Mouse (Mus musculus): Measurements from ENCODE around the gene Olfr728. TPM values are rescaled to one million over a fixed set of nuclear protein-coding genes. Genes with fewer than 3 reads are reported as not detected.

Olfr728 gene
- total RNA-seq (2014; fragmentation: Nextera tagmentation): not detected in 2 replicates
- 0.22 and 0.23 TPM in 2 replicates for total RNA-seq (2017)
- not detected in 2 replicates for polyA plus RNA-seq (2012)

DNA sequence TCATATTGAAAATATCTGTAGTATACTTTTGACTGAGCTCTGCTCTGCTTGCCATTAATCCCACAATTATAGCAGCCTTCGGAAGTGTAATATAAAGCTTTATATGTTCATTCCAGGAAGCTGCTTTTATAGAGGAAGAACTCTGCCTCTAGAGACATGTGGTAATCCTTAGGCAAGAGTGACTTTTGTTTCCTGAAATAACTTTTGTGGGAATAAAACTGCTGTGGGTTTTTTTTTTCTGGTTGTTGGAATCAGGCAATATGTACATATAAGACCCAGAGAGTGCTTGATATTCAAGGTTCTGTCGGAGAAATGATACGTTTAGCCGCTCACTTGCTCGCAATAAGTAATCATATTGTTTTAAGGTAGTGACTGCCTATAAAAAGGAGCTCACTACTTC, at the start of gene Olfr728:
Olfr728 (minus strand) TSS at position 101 of the 400 bp plus-strand sequence.
- no peaks in the 10 kb centered on the region for H3K9me3 ChIP-seq (replicated peaks)
- DNase-seq (ENCODE audit: low spot score): no peak
- no peaks in the 10 kb centered on the region for H3K36me3 ChIP-seq (replicated peaks)
- no peaks in the 10 kb centered on the region for H3K4me1 ChIP-seq (ENCODE audit: insufficient read depth, low read depth, low read length)
- H3K27me3 ChIP-seq (ENCODE audit: insufficient read depth, low read length): no peaks in the 10 kb centered on the region
- no peak for TF ChIP-seq CTCF (IDR thresholded peaks at IDR 0.05; ENCODE audit: low read depth, low read length)
- TF ChIP-seq TAL1 (conservative IDR thresholded peaks at IDR 0.05; ENCODE audit: low read depth, low read length): no peak
- TF ChIP-seq GATA2 (IDR thresholded peaks at IDR 0.05; ENCODE audit: borderline replicate concordance, low read depth, low read length): no peak
- no peak for TF ChIP-seq GATA1 (IDR thresholded peaks at IDR 0.05; ENCODE audit: borderline replicate concordance, low read length)
- no peak for TF ChIP-seq POLR2AphosphoS5 (IDR thresholded peaks at IDR 0.05; ENCODE audit: insufficient replicate concordance, low read depth, low read length)
- H3K4me3 ChIP-seq (ENCODE audit: low read depth, low read length): no peak within 1 kb of the TSS
- ATAC-seq (ENCODE audit: extremely low read depth, insufficient number of reproducible peaks, low FRiP score, poor library complexity, severe bottlenecking): no peak

DNA sequence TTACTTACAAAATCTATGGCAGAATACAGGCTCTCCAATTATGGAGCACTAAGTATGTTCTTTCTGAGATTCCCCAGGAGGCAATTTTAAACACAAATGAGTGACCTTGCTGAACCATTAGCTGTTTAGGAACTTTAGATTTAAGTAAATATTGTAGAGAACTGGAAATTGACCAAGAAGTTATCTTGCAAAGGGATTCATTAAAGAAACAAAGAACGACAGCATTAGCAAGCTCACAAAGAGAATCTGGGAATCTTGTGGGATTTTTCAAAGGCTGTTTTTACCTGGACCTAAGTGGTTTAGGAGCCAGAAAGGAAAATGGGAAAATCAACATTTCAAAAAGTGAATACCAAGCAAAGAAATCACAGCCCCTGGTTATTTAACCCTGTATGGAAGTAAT, 45.6 kb upstream of the Olfr728 start, which contains the start of gene Olfr730:
Olfr730 (minus strand) TSS at position 101 of the 400 bp plus-strand sequence.
- TF ChIP-seq POLR2AphosphoS5 (IDR thresholded peaks at IDR 0.05; ENCODE audit: insufficient replicate concordance, low read depth, low read length) (no peak), TAL1 (conservative IDR thresholded peaks at IDR 0.05; ENCODE audit: low read depth, low read length) (no peak), GATA1 (IDR thresholded peaks at IDR 0.05; ENCODE audit: borderline replicate concordance, low read length) (no peak), CTCF (IDR thresholded peaks at IDR 0.05; ENCODE audit: low read depth, low read length) (no peak), GATA2 (IDR thresholded peaks at IDR 0.05; ENCODE audit: borderline replicate concordance, low read depth, low read length) (no peak)
- DNase-seq (ENCODE audit: low spot score) (no peak), ATAC-seq (ENCODE audit: extremely low read depth, insufficient number of reproducible peaks, low FRiP score, poor library complexity, severe bottlenecking) (no peak)
- no peaks in the 10 kb centered on the region for H3K4me1 ChIP-seq (ENCODE audit: insufficient read depth, low read depth, low read length)
- H3K36me3 ChIP-seq (replicated peaks): no peaks in the 10 kb centered on the region
- H3K4me3 ChIP-seq (ENCODE audit: low read depth, low read length): no peak within 1 kb of the TSS
- H3K27me3 ChIP-seq (ENCODE audit: insufficient read depth, low read length): no peaks in the 10 kb centered on the region
- peaks cover 2% of the 10 kb centered on the region; the same call in 1 of the 2 replicates for H3K9me3 ChIP-seq (replicated peaks)

GRCm38 (mm10) chr14:50152810-50153209, 10.3 kb upstream of the Olfr728 start, which contains the start of gene Olfr729:
Gene Olfr729 (minus strand): TSS chr14:50152910.
- ATAC-seq (ENCODE audit: extremely low read depth, insufficient number of reproducible peaks, low FRiP score, poor library complexity, severe bottlenecking) (no peak), DNase-seq (ENCODE audit: low spot score) (no peak)
- no peaks in the 10 kb centered on the region for H3K36me3 ChIP-seq (replicated peaks)
- no peaks in the 10 kb centered on the region for H3K9me3 ChIP-seq (replicated peaks)
- no peaks in the 10 kb centered on the region for H3K27me3 ChIP-seq (ENCODE audit: insufficient read depth, low read length)
- no peak within 1 kb of the TSS for H3K4me3 ChIP-seq (ENCODE audit: low read depth, low read length)
- H3K4me1 ChIP-seq (ENCODE audit: insufficient read depth, low read depth, low read length): no peaks in the 10 kb centered on the region
- TF ChIP-seq CTCF (IDR thresholded peaks at IDR 0.05; ENCODE audit: low read depth, low read length) (no peak), TAL1 (conservative IDR thresholded peaks at IDR 0.05; ENCODE audit: low read depth, low read length) (no peak), GATA2 (IDR thresholded peaks at IDR 0.05; ENCODE audit: borderline replicate concordance, low read depth, low read length) (no peak), POLR2AphosphoS5 (IDR thresholded peaks at IDR 0.05; ENCODE audit: insufficient replicate concordance, low read depth, low read length) (no peak), GATA1 (IDR thresholded peaks at IDR 0.05; ENCODE audit: borderline replicate concordance, low read length) (no peak)

DNA sequence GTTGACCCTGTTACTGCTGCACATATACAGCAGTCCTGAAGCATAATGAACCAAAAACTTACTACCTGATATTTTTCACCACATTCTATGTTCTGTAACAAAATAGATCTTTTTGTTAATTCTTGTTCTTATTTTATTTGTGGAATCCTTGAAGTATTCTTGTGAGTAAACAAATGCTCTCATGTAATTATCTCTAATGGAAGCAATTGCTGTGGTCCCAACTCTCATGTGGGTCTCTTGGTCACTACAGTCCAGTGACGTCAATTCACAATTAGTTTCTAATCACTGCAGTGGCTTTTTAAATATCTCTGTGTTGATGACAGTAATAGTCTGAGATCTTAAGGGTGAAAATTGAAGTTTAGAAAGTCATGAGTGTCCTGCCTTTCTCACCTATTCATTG, 19.6 kb downstream of the Olfr728 start, which contains the start of gene Olfr727:
Olfr727 (plus strand) TSS at position 301 of the 400 bp plus-strand sequence.
- Histone ChIP-seq H3K9me3 (replicated peaks) (no peaks in the 10 kb centered on the region), H3K4me1 (ENCODE audit: insufficient read depth, low read depth, low read length) (no peaks in the 10 kb centered on the region), H3K36me3 (replicated peaks) (no peaks in the 10 kb centered on the region), H3K4me3 (ENCODE audit: low read depth, low read length) (no peak within 1 kb of the TSS), H3K27me3 (ENCODE audit: insufficient read depth, low read length) (no peaks in the 10 kb centered on the region)
- TF ChIP-seq CTCF (IDR thresholded peaks at IDR 0.05; ENCODE audit: low read depth, low read length) (no peak), GATA1 (IDR thresholded peaks at IDR 0.05; ENCODE audit: borderline replicate concordance, low read length) (no peak), TAL1 (conservative IDR thresholded peaks at IDR 0.05; ENCODE audit: low read depth, low read length) (no peak), POLR2AphosphoS5 (IDR thresholded peaks at IDR 0.05; ENCODE audit: insufficient replicate concordance, low read depth, low read length) (no peak), GATA2 (IDR thresholded peaks at IDR 0.05; ENCODE audit: borderline replicate concordance, low read depth, low read length) (no peak)
- DNase-seq (ENCODE audit: low spot score) (no peak), ATAC-seq (ENCODE audit: extremely low read depth, insufficient number of reproducible peaks, low FRiP score, poor library complexity, severe bottlenecking) (no peak)

GRCm38 (mm10) chr14:50090853-50091252, 51.6 kb downstream of the Olfr728 start, which contains the start of gene Olfr726:
Gene Olfr726 (minus strand): TSS chr14:50090953.
- no peaks in the 10 kb centered on the region for H3K27me3 ChIP-seq (ENCODE audit: insufficient read depth, low read length)
- no peaks in the 10 kb centered on the region for H3K36me3 ChIP-seq (replicated peaks)
- ATAC-seq (ENCODE audit: extremely low read depth, insufficient number of reproducible peaks, low FRiP score, poor library complexity, severe bottlenecking) (no peak), DNase-seq (ENCODE audit: low spot score) (no peak)
- TF ChIP-seq TAL1 (conservative IDR thresholded peaks at IDR 0.05; ENCODE audit: low read depth, low read length) (no peak), GATA1 (IDR thresholded peaks at IDR 0.05; ENCODE audit: borderline replicate concordance, low read length) (no peak), CTCF (IDR thresholded peaks at IDR 0.05; ENCODE audit: low read depth, low read length) (no peak)
- no peak within 1 kb of the TSS for H3K4me3 ChIP-seq (ENCODE audit: low read depth, low read length)
- no peaks in the 10 kb centered on the region for H3K9me3 ChIP-seq (replicated peaks)
- no peaks in the 10 kb centered on the region for H3K4me1 ChIP-seq (ENCODE audit: insufficient read depth, low read depth, low read length)

Other genes with a start within 250 kb of the Olfr728 start
- gene Olfr722, start 240.7 kb downstream of the Olfr728 start, total RNA-seq (2014; fragmentation: Nextera tagmentation): not detected in 2 replicates
- not detected in 2 replicates for gene Olfr722, start 240.7 kb downstream of the Olfr728 start, total RNA-seq (2017)
- gene Olfr722, start 240.7 kb downstream of the Olfr728 start, polyA plus RNA-seq (2012): not detected in 2 replicates
- not detected in 2 replicates for gene Olfr723, start 210.9 kb downstream of the Olfr728 start, total RNA-seq (2014; fragmentation: Nextera tagmentation)
- not detected in 2 replicates for gene Olfr723, start 210.9 kb downstream of the Olfr728 start, total RNA-seq (2017)
- gene Olfr723, start 210.9 kb downstream of the Olfr728 start, polyA plus RNA-seq (2012): not detected in 2 replicates
- not detected in 2 replicates for gene Olfr724, start 179.4 kb downstream of the Olfr728 start, total RNA-seq (2014; fragmentation: Nextera tagmentation)
- not detected in 2 replicates for gene Olfr724, start 179.4 kb downstream of the Olfr728 start, total RNA-seq (2017)
- gene Olfr724, start 179.4 kb downstream of the Olfr728 start, polyA plus RNA-seq (2012): not detected in 2 replicates
- gene Olfr725, start 102.3 kb downstream of the Olfr728 start, total RNA-seq (2014; fragmentation: Nextera tagmentation): not detected in 2 replicates
- 0.17 TPM in 1 of 2 replicates, not detected in the other for gene Olfr725, start 102.3 kb downstream of the Olfr728 start, total RNA-seq (2017)
- gene Olfr725, start 102.3 kb downstream of the Olfr728 start, polyA plus RNA-seq (2012): not detected in 2 replicates
- not detected in 2 replicates for gene Olfr726, start 51.7 kb downstream of the Olfr728 start, total RNA-seq (2014; fragmentation: Nextera tagmentation)
- 0.27 TPM in 1 of 2 replicates, not detected in the other for gene Olfr726, start 51.7 kb downstream of the Olfr728 start, total RNA-seq (2017)
- not detected in 2 replicates for gene Olfr726, start 51.7 kb downstream of the Olfr728 start, polyA plus RNA-seq (2012)
- gene Olfr727, start 19.5 kb downstream of the Olfr728 start, total RNA-seq (2014; fragmentation: Nextera tagmentation): not detected in 2 replicates
- not detected in 2 replicates for gene Olfr727, start 19.5 kb downstream of the Olfr728 start, total RNA-seq (2017)
- gene Olfr727, start 19.5 kb downstream of the Olfr728 start, polyA plus RNA-seq (2012): not detected in 2 replicates
- gene Olfr729, start 10.2 kb upstream of the Olfr728 start, total RNA-seq (2014; fragmentation: Nextera tagmentation): not detected in 2 replicates
- gene Olfr729, start 10.2 kb upstream of the Olfr728 start, total RNA-seq (2017): under 0.01 and 0.05 TPM in 2 replicates
- gene Olfr729, start 10.2 kb upstream of the Olfr728 start, polyA plus RNA-seq (2012): not detected in 2 replicates
- gene Olfr730, start 45.5 kb upstream of the Olfr728 start, total RNA-seq (2014; fragmentation: Nextera tagmentation): not detected in 2 replicates
- 0.22 and 0.41 TPM in 2 replicates for gene Olfr730, start 45.5 kb upstream of the Olfr728 start, total RNA-seq (2017)
- not detected in 2 replicates for gene Olfr730, start 45.5 kb upstream of the Olfr728 start, polyA plus RNA-seq (2012)
- gene Olfr731, start 99.2 kb upstream of the Olfr728 start, total RNA-seq (2014; fragmentation: Nextera tagmentation): not detected in 2 replicates
- gene Olfr731, start 99.2 kb upstream of the Olfr728 start, total RNA-seq (2017): under 0.01 and 0.22 TPM in 2 replicates
- not detected in 2 replicates for gene Olfr731, start 99.2 kb upstream of the Olfr728 start, polyA plus RNA-seq (2012)
- gene Olfr732, start 141.5 kb upstream of the Olfr728 start, total RNA-seq (2014; fragmentation: Nextera tagmentation): not detected in 2 replicates
- 0.11 TPM in 1 of 2 replicates, not detected in the other for gene Olfr732, start 141.5 kb upstream of the Olfr728 start, total RNA-seq (2017)
- gene Olfr732, start 141.5 kb upstream of the Olfr728 start, polyA plus RNA-seq (2012): not detected in 2 replicates
- gene Olfr733, start 158.8 kb upstream of the Olfr728 start, total RNA-seq (2014; fragmentation: Nextera tagmentation): not detected in 2 replicates
- 0.16 TPM in 1 of 2 replicates, not detected in the other for gene Olfr733, start 158.8 kb upstream of the Olfr728 start, total RNA-seq (2017)
- not detected in 2 replicates for gene Olfr733, start 158.8 kb upstream of the Olfr728 start, polyA plus RNA-seq (2012)
- not detected in 2 replicates for gene Olfr734, start 184.1 kb upstream of the Olfr728 start, total RNA-seq (2014; fragmentation: Nextera tagmentation)
- 0.06 and 0.16 TPM in 2 replicates for gene Olfr734, start 184.1 kb upstream of the Olfr728 start, total RNA-seq (2017)
- not detected in 2 replicates for gene Olfr734, start 184.1 kb upstream of the Olfr728 start, polyA plus RNA-seq (2012)
- not detected in 2 replicates for gene Olfr735, start 206.2 kb upstream of the Olfr728 start, total RNA-seq (2014; fragmentation: Nextera tagmentation)
- gene Olfr735, start 206.2 kb upstream of the Olfr728 start, total RNA-seq (2017): 0.44 TPM in 1 of 2 replicates, not detected in the other
- not detected in 2 replicates for gene Olfr735, start 206.2 kb upstream of the Olfr728 start, polyA plus RNA-seq (2012)
- gene Tlr11, start 215.2 kb upstream of the Olfr728 start, total RNA-seq (2014; fragmentation: Nextera tagmentation): not detected in 2 replicates
- gene Tlr11, start 215.2 kb upstream of the Olfr728 start, total RNA-seq (2017): 0.11 TPM in 1 of 2 replicates, not detected in the other
- gene Tlr11, start 215.2 kb upstream of the Olfr728 start, polyA plus RNA-seq (2012): not detected in 2 replicates
- gene Olfr736, start 238.5 kb upstream of the Olfr728 start, total RNA-seq (2014; fragmentation: Nextera tagmentation): not detected in 2 replicates
- 0.11 TPM in 1 of 2 replicates, not detected in the other for gene Olfr736, start 238.5 kb upstream of the Olfr728 start, total RNA-seq (2017)
- gene Olfr736, start 238.5 kb upstream of the Olfr728 start, polyA plus RNA-seq (2012): not detected in 2 replicates

Data from G1E (cell line).